Mouse (Mus musculus) limb, embryonic 11.5 days (tissue): ENCODE data around the gene Tgm3. TPM values are rescaled to one million over a fixed set of nuclear protein-coding genes. Genes with fewer than 3 reads are reported as not detected.

Source experiments
- microRNA-seq: library from miRNA; unstranded; fragments of <30 nt; microRNA quantifications from one replicate; pipeline ENCODE4, GENCODE M21; 2016
- polyA plus RNA-seq: library from polyadenylated mRNA; unstranded; fragments of >200 nt; fragmentation: Nextera tagmentation; extraction: Ambion mirVana; gene quantifications from 2 replicates; pipeline ENCODE4 v1.2.1, GENCODE M21; 2014

Tgm3 gene
- polyA plus RNA-seq, 1 experiment from 2014 or later = 0.12 TPM

Small RNA genes lying within 50 kb of the gene (microRNA-seq; reads per million reads assigned to microRNA genes)
- gene Mir6339 = not detected

Other genes starting within 250 kb of the Tgm3 start
- 20.5 and 21.1 TPM in 2 replicates for gene Stk35, start 211.8 kb upstream of the Tgm3 start, polyA plus RNA-seq
- gene Tgm6, start 100.1 kb downstream of the Tgm3 start, polyA plus RNA-seq = not detected in 2 replicates
- gene Snrpb, start 167.1 kb downstream of the Tgm3 start, polyA plus RNA-seq = 844 and 891 TPM in 2 replicates
- not detected in 2 replicates for gene Tmc2, start 182.8 kb downstream of the Tgm3 start, polyA plus RNA-seq